Mouse (Mus musculus): ENCODE measurements around the gene Abcb1b. TPM values are rescaled to one million over a fixed set of nuclear protein-coding genes. Genes with fewer than 3 reads are reported as not detected.
"Not testable (repeated sequence)": the region's sequence is repeated elsewhere in the genome, so short reads cannot be mapped to it uniquely, and the experiment has no call there.

Abcb1b gene
- polyA plus RNA-seq, 1 experiment from 2014 or later: 1.7 TPM

DNA sequence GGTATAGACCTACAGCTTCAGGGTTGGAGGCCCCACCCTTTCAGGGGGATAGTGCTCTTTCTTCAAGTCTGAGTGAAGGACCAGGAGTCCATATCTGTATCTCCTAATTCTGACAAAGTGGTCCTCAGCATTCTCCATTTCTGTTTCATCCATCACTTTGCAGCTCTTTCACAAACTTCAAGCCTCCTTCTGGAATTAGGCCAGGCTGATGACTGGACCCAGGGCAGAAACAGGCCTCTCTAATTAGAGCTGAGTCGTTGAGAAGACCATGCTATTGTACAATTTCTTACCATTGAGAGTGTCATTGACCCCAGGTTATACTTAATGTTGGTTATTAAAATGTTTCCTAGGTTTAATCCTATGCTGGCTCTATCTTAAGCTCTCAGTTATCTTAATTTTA is 63.9 kb downstream of the Abcb1b start:
- H3K4me1 ChIP-seq (ENCODE audit: insufficient read depth, low read length): no peaks in the 10 kb centered on the region
- H3K27me3 ChIP-seq (ENCODE audit: insufficient read depth, low read length): no peaks in the 10 kb centered on the region
- WGBS: 65% methylated on average over 1 of the region's 1 CpGs
- no peak overlapping the region for H3K27ac ChIP-seq (ENCODE audit: low read length)
- no peaks in the 10 kb centered on the region for H3K9me3 ChIP-seq (ENCODE audit: low read length)
- H3K4me3 ChIP-seq (ENCODE audit: low read length): no peak overlapping the region
- no peaks in the 10 kb centered on the region for H3K36me3 ChIP-seq (ENCODE audit: insufficient read depth, low read length)
- no peak overlapping the region for H3K4me2 ChIP-seq (replicated peaks; ENCODE audit: low read depth, low read length)
- no peak overlapping the region for H3K9ac ChIP-seq (replicated peaks; ENCODE audit: low read length)
- no peak for ATAC-seq (ENCODE audit: low FRiP score, low TSS enrichment)

DNA sequence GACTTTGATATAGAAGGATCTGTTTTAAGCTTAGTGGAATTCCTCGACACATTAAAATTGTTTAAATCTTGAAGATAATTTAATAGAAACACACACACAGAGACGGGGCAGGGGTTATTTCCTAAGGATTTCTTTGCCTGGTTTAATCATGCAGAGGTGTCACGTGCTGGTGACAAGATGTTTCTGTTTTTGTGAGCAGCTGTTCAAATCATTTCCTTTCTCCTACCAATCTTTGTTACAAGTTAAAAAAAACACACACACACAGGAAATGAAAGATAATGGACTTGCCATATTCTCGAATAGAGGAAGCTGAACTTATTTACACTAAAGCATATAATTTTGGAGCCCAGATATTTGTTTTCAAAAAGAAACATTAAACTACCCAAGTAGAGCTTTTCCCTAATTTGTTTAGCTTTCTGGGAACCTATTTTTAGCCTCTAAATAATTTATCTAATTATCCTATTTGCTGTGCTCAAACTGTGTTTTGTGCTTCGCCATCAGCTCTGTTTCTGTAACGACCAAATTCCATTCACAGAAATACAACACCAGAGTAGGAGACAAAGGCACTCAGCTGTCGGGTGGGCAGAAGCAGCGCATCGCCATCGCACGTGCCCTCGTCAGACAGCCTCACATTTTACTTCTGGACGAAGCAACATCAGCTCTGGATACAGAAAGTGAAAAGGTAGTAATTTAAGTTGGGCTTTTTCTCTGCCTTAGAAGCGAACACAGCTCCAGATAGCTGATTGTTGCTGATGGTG is 65.8 kb downstream of the Abcb1b start:
- no peak for ATAC-seq (ENCODE audit: low FRiP score, low TSS enrichment)
- no peak overlapping the region for H3K9ac ChIP-seq (replicated peaks; ENCODE audit: low read length)
- no peaks in the 10 kb centered on the region for H3K4me1 ChIP-seq (ENCODE audit: insufficient read depth, low read length)
- H3K36me3 ChIP-seq (ENCODE audit: insufficient read depth, low read length): no peaks in the 10 kb centered on the region
- H3K27ac ChIP-seq (ENCODE audit: low read length): no peak overlapping the region
- H3K4me3 ChIP-seq (ENCODE audit: low read length): no peak overlapping the region
- WGBS: 58% methylated on average over 14 of the region's 14 CpGs
- no peaks in the 10 kb centered on the region for H3K27me3 ChIP-seq (ENCODE audit: insufficient read depth, low read length)
- no peaks in the 10 kb centered on the region for H3K9me3 ChIP-seq (ENCODE audit: low read length)
- no peak overlapping the region for H3K4me2 ChIP-seq (replicated peaks; ENCODE audit: low read depth, low read length)

DNA sequence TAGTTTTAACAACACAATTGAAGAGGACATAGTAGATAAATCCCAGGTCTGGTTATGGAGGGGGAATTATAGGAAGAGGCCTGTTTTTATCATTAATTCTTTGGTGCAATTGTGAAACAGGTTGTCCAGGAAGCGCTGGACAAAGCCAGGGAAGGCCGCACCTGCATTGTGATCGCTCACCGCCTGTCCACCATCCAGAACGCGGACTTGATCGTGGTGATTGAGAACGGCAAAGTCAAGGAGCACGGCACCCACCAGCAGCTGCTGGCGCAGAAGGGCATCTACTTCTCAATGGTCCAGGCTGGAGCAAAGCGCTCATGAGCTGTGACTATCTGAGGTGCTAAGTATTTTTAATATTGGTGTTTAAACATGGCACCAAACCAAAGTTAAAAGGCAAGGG is 67.7 kb downstream of the Abcb1b start:
- H3K27me3 ChIP-seq (ENCODE audit: insufficient read depth, low read length); ATAC-seq (ENCODE audit: low FRiP score, low TSS enrichment); H3K27ac ChIP-seq (ENCODE audit: low read length); H3K9ac ChIP-seq (replicated peaks; ENCODE audit: low read length); H3K4me3 ChIP-seq (ENCODE audit: low read length); H3K4me2 ChIP-seq (replicated peaks; ENCODE audit: low read depth, low read length); H3K9me3 ChIP-seq (ENCODE audit: low read length); H3K36me3 ChIP-seq (ENCODE audit: insufficient read depth, low read length); H3K4me1 ChIP-seq (ENCODE audit: insufficient read depth, low read length): not testable (repeated sequence)
- 92% methylated on average over 11 of the region's 11 CpGs for WGBS

DNA sequence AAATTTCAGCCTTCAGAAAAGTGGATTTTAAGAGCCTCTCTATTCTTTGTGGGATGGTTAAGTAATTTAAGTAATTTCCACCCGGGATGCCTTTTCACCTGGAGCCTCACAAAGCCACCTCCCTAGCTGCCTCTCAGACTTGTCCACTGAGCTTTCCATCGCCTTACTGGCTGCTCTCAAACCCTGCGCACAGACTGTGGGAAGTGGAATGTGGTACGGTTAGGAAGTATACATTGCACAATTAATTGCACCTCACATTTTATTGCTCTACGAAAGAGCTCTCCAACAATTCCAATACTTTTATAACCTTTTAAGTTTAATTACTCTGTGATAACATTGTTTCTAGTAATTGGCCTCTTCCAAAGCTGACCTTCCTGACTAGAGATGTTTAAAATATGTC is 68.4 kb downstream of the Abcb1b start:
- Histone ChIP-seq H3K9me3 (ENCODE audit: low read length) (no peaks in the 10 kb centered on the region), H3K4me2 (replicated peaks; ENCODE audit: low read depth, low read length) (no peak overlapping the region), H3K27me3 (ENCODE audit: insufficient read depth, low read length) (no peaks in the 10 kb centered on the region), H3K4me3 (ENCODE audit: low read length) (no peak overlapping the region), H3K36me3 (ENCODE audit: insufficient read depth, low read length) (no peaks in the 10 kb centered on the region), H3K9ac (replicated peaks; ENCODE audit: low read length) (no peak overlapping the region), H3K4me1 (ENCODE audit: insufficient read depth, low read length) (no peaks in the 10 kb centered on the region), H3K27ac (ENCODE audit: low read length) (no peak overlapping the region)
- WGBS: 71% methylated on average over 5 of the region's 5 CpGs
- ATAC-seq (ENCODE audit: low FRiP score, low TSS enrichment): no peak

DNA sequence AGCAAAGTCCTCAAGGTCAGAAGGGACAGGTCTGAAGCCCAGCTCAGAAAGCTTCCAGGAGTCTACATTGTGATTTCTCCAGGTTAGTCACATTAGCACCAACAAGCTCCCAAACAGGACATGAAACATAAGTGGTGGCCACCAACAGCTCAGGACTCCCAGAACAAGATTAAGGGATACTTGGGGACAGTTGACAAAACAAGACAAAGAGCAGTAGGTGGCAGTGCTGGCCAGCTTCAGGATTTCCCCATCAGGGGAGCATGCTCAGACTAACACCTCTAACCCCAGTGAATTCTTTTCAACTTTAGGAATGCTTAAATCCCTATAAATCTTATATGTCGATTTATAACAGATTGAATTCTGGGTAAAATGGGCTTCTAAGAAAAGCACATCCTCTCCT is 70.1 kb downstream of the Abcb1b start:
- H3K4me2 ChIP-seq (replicated peaks; ENCODE audit: low read depth, low read length): no peak overlapping the region
- 0 out of 2 replicates have a peak, but pooled peaks have one; percentile 49 for ATAC-seq (ENCODE audit: low FRiP score, low TSS enrichment)

DNA sequence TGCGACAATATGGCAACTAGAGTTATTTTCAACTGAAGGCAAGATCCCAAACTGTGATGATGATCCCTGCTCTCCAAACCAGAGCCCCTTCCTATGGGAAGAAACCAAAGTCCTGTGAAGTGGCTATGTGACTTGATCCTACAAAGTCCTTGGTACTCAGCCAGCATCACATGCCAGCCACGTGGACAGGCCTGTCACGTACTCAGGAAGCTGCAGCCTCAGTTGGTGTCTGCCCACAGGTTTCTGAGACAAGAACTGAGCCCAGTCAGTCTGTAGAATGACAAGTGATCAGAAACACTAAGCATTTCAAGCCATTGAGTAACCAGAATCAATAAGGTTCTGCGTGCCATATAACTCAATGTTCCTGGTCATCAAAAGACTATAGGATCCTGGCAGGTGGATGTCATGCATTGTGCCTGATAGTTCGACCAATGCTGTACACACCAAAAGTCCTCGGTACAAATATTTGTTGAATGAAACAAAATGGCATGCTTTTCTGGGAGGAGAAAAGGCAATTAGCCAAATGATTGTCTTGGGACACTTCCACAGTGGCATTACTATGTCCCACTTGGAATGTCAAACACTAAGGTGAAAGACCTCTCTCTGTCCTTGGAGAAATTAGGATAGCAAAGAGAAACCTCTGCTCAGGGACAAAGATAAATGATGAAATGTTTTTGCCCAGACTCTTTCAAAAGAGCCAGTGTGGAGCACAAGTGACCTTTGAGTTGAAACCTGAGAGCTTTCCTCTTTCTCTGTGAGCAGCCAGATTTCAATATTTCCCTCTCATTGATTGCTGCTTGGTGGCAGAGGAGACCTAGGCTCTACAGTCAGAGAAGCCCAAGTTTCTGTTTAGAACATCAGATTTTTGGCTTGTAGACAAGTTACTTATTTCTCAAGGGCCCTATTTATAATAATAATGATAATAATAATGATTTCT is 75.3 kb downstream of the Abcb1b start:
- Histone ChIP-seq H3K4me2 (replicated peaks; ENCODE audit: low read depth, low read length) (no peak overlapping the region), H3K9me3 (ENCODE audit: low read length) (no peaks in the 10 kb centered on the region), H3K9ac (replicated peaks; ENCODE audit: low read length) (no peak overlapping the region), H3K4me1 (ENCODE audit: insufficient read depth, low read length) (no peaks in the 10 kb centered on the region), H3K27ac (ENCODE audit: low read length) (no peak overlapping the region), H3K27me3 (ENCODE audit: insufficient read depth, low read length) (no peaks in the 10 kb centered on the region), H3K36me3 (ENCODE audit: insufficient read depth, low read length) (no peaks in the 10 kb centered on the region), H3K4me3 (ENCODE audit: low read length) (no peak overlapping the region)
- ATAC-seq (ENCODE audit: low FRiP score, low TSS enrichment): no peak
- 86% methylated on average over 6 of the region's 6 CpGs for WGBS

More for the DNA sequence above, 70.1 kb downstream of the Abcb1b start:
- 9% methylated on average over 1 of the region's 1 CpGs for WGBS
- Histone ChIP-seq H3K4me3 (ENCODE audit: low read length) (no peak overlapping the region), H3K27ac (ENCODE audit: low read length) (no peak overlapping the region), H3K36me3 (ENCODE audit: insufficient read depth, low read length) (no peaks in the 10 kb centered on the region), H3K27me3 (ENCODE audit: insufficient read depth, low read length) (no peaks in the 10 kb centered on the region), H3K9me3 (ENCODE audit: low read length) (no peaks in the 10 kb centered on the region), H3K4me1 (ENCODE audit: insufficient read depth, low read length) (no peaks in the 10 kb centered on the region), H3K9ac (replicated peaks; ENCODE audit: low read length) (no peak overlapping the region)

DNA sequence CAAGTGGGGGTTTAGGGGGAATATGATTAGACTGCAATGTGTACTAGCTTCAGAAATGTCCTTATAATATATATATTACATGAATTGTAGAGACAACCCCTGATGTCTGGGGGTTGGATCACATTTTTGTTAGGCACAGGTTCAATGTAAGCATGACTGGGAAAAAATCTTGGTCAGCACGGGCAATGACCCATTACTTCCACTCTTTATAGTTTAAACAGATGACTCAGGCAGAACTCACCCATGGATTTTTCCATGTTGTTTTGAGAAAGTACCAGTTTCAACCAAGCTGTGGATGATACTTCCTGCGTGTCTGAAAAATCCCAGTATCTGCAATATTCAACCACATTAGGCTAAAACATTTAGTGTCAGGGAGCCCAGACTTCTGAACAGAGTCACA is 79.1 kb downstream of the Abcb1b start:
- Histone ChIP-seq H3K4me1 (ENCODE audit: insufficient read depth, low read length) (no peaks in the 10 kb centered on the region), H3K4me2 (replicated peaks; ENCODE audit: low read depth, low read length) (no peak overlapping the region), H3K4me3 (ENCODE audit: low read length) (no peak overlapping the region), H3K36me3 (ENCODE audit: insufficient read depth, low read length) (no peaks in the 10 kb centered on the region), H3K27ac (ENCODE audit: low read length) (no peak overlapping the region), H3K27me3 (ENCODE audit: insufficient read depth, low read length) (no peaks in the 10 kb centered on the region), H3K9ac (replicated peaks; ENCODE audit: low read length) (no peak overlapping the region), H3K9me3 (ENCODE audit: low read length) (no peaks in the 10 kb centered on the region)
- WGBS: 71% methylated on average over 2 of the region's 2 CpGs
- no peak for ATAC-seq (ENCODE audit: low FRiP score, low TSS enrichment)

DNA sequence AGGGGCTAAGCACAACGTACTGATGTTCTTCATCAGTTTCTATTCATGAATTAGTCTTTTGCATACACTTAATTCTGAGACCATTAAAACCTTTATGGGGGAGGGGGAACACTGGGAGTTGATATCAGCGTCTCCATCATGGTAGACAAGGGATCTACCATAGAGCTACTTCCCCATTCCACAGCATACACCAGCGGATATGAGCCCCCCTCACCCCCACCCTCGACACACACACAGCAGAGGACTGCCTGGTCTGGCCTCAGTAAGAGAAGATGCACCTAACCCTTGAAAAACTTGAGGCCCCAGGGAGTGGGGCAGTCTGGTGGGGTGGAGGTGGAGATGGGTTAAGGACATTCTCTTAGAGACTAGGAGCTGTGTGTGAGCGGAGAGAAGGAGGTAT is 79.9 kb downstream of the Abcb1b start:
- Histone ChIP-seq H3K4me2 (replicated peaks; ENCODE audit: low read depth, low read length) (no peak overlapping the region), H3K27me3 (ENCODE audit: insufficient read depth, low read length) (no peaks in the 10 kb centered on the region), H3K36me3 (ENCODE audit: insufficient read depth, low read length) (no peaks in the 10 kb centered on the region), H3K4me1 (ENCODE audit: insufficient read depth, low read length) (no peaks in the 10 kb centered on the region), H3K4me3 (ENCODE audit: low read length) (no peak overlapping the region), H3K9ac (replicated peaks; ENCODE audit: low read length) (no peak overlapping the region), H3K27ac (ENCODE audit: low read length) (no peak overlapping the region), H3K9me3 (ENCODE audit: low read length) (no peaks in the 10 kb centered on the region)
- whole genome bisulfite sequencing: 70% methylated on average over 5 of the region's 5 CpGs
- no peak for ATAC-seq (ENCODE audit: low FRiP score, low TSS enrichment)

DNA sequence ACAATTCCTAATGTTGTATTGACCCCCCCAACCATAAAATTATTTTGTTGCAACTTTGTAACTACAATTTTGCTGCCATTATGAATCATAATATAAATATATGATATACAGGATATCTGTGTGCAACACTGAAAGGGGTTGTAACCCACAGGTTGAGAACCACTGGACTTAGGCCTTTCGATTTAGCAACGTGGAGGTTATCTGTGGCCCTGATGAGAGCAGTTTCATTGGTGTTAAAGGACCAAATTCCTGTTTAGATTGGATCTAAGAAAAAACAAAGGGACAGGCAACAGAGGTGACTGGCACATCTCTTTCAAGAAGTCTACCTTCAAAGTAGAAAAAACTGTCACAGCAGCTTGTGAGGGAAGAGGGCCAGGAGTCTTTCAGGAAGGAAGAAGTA is 87.9 kb downstream of the Abcb1b start:
- H3K4me1 ChIP-seq (ENCODE audit: insufficient read depth, low read length): no peaks in the 10 kb centered on the region
- no peak for ATAC-seq (ENCODE audit: low FRiP score, low TSS enrichment)
- peaks cover 4% of the 10 kb centered on the region; the same call in 1 of the 2 replicates for H3K9me3 ChIP-seq (ENCODE audit: low read length)
- H3K36me3 ChIP-seq (ENCODE audit: insufficient read depth, low read length): no peaks in the 10 kb centered on the region
- no peaks in the 10 kb centered on the region for H3K27me3 ChIP-seq (ENCODE audit: insufficient read depth, low read length)
- H3K9ac ChIP-seq (replicated peaks; ENCODE audit: low read length): no peak overlapping the region
- no peak overlapping the region for H3K4me3 ChIP-seq (ENCODE audit: low read length)
- WGBS: 78% methylated on average over 2 of the region's 2 CpGs
- H3K27ac ChIP-seq (ENCODE audit: low read length): no peak overlapping the region
- no peak overlapping the region for H3K4me2 ChIP-seq (replicated peaks; ENCODE audit: low read depth, low read length)
